In the genomic region with DNA sequence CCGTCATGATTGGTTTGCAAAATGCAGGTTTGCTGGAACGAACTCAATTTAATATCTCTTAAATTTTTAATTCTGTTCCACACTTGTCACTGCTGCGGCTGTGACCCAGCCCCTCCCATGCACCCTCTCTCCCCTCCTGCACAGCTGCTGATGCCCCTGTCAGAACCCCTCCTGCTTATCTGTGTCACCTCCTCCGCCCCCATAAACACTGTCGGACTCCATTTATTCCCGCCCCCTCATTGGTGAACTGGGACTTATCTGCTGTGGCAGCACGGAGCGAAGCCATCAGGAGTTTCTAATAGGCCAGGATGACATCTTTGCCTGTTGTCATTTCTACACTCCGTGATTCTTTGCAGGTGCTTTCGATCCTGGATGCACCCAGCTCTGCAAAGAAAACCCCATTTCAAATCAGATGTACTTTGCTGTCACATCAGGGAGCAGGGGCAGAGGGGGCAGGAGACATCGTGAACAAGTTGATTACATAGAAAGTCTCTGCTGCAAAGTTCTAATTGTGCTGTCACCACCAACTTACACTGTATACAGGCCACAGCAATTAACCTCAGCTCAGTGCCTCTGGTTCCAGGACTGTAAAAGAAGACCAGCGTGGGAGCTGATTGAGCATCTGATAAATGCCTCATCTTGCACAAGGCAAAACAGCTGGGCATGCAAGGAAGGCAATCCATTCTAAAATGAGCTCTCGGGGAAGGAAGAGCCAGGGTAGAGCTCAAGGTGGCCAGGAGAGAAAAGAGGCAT, we compare ENCODE assay signal across 17 mouse cellular contexts.
DNase-seq lines count a peak whose midpoint lies in the region; ATAC-seq lines count a peak whose summit lies in the region.
"Had no signal": no experiment of that assay in that cellular context is flagged by ENCODE, and none has a peak within 500 bp of the region (broad histone marks: within the 10 kb centered on the region; RNA-seq: fewer than 3 reads in every experiment).

No protein-coding gene starts in this region.

- 0 out of 2 replicates have a peak overlapping the region, but pooled peaks have one; percentile 11 for H3K9ac ChIP-seq in hindbrain, embryonic 14.5 days
- H3K9ac ChIP-seq in hindbrain, embryonic 11.5 days (ENCODE audit: low read depth, low read length): no peak overlapping the region
- no peak overlapping the region for H3K9ac ChIP-seq in midbrain, embryonic 15.5 days
- H3K9ac ChIP-seq: embryonic facial prominence, embryonic 15.5 days; limb, embryonic 15.5 days had no signal

- WGBS in hindbrain, embryonic 14.5 days: 51% methylated on average over 13 of the region's 13 CpGs
- 70% methylated on average over 13 of the region's 13 CpGs for WGBS in hindbrain, embryonic 11.5 days
- 59% methylated on average over 13 of the region's 13 CpGs for WGBS in midbrain, embryonic 15.5 days
- 78% methylated on average over 13 of the region's 13 CpGs for WGBS in midbrain, embryonic 10.5 days

- H3K9me3 ChIP-seq in hindbrain, embryonic 14.5 days (ENCODE audit: control insufficient read depth, low read length): no peaks in the 10 kb centered on the region
- no peaks in the 10 kb centered on the region for H3K9me3 ChIP-seq in hindbrain, embryonic 11.5 days (ENCODE audit: control insufficient read depth, low read length)
- H3K9me3 ChIP-seq in midbrain, embryonic 15.5 days: no peaks in the 10 kb centered on the region
- H3K9me3 ChIP-seq in midbrain, embryonic 10.5 days (replicated peaks): no peaks in the 10 kb centered on the region
- H3K9me3 ChIP-seq: embryonic facial prominence, embryonic 15.5 days; limb, embryonic 15.5 days had no signal

- H3K27ac ChIP-seq in hindbrain, embryonic 14.5 days: no peak overlapping the region; the same call in 1 of the 2 replicates
- no peak overlapping the region for H3K27ac ChIP-seq in hindbrain, embryonic 11.5 days (ENCODE audit: low read depth, low read length)
- H3K27ac ChIP-seq in midbrain, embryonic 15.5 days: no peak overlapping the region
- H3K27ac ChIP-seq in midbrain, embryonic 10.5 days (replicated peaks): no peak overlapping the region
- H3K27ac ChIP-seq: embryonic facial prominence, embryonic 15.5 days; limb, embryonic 15.5 days; macrophage had no signal

- H3K4me1 ChIP-seq in hindbrain, embryonic 14.5 days (replicated peaks; ENCODE audit: control insufficient read depth, insufficient read depth, low read length): 0 out of 2 replicates have a peak, but pooled peaks cover 6% of the 10 kb centered on the region
- no peaks in the 10 kb centered on the region; the same call in 1 of the 2 replicates for H3K4me1 ChIP-seq in hindbrain, embryonic 11.5 days (replicated peaks; ENCODE audit: control insufficient read depth, insufficient read depth, low read length)
- peaks cover 7% of the 10 kb centered on the region; the same call in 1 of the 2 replicates for H3K4me1 ChIP-seq in midbrain, embryonic 15.5 days
- H3K4me1 ChIP-seq in midbrain, embryonic 10.5 days: peaks cover 7% of the 10 kb centered on the region
- H3K4me1 ChIP-seq: embryonic facial prominence, embryonic 15.5 days; limb, embryonic 15.5 days had no signal

- peak; percentile 38; the same call in 1 of the 2 replicates for ATAC-seq in frontal cortex, adult (ENCODE audit: low TSS enrichment)
- ATAC-seq in hindbrain, embryonic 14.5 days (ENCODE audit: low FRiP score): no peak
- ATAC-seq in hindbrain, embryonic 11.5 days (ENCODE audit: low FRiP score): no peak
- ATAC-seq in midbrain, embryonic 15.5 days (replicated peaks): peak; percentile 81
- ATAC-seq: inflammation-experienced regulatory T-cells, adult 6 months had no signal

- DNase-seq in frontal cortex, postnatal 10 days (ENCODE audit: low spot score in 2 of 2): no peak
- DNase-seq in hindbrain, embryonic 14.5 days (ENCODE audit: low spot score): no peak
- DNase-seq in hindbrain, embryonic 11.5 days (ENCODE audit: low spot score): no peak
- no peak for DNase-seq in midbrain, embryonic 10.5 days (ENCODE audit: low spot score)
- DNase-seq in retina, postnatal 1 day: peak; percentile 66
- DNase-seq in embryo, embryonic 10.5 days (ENCODE audit: low spot score): no peak
- DNase-seq: cerebellum, adult 2 months; gastrocnemius, postnatal 25 days; lung, adult 2 months; spleen, adult 18-20 months; thymus, postnatal 25 days had no signal

- no peak overlapping the region for H3K4me2 ChIP-seq in hindbrain, embryonic 14.5 days (replicated peaks)
- no peak overlapping the region for H3K4me2 ChIP-seq in hindbrain, embryonic 11.5 days (replicated peaks; ENCODE audit: low read depth, low read length)
- H3K4me2 ChIP-seq in midbrain, embryonic 15.5 days: no peak overlapping the region
- H3K4me2 ChIP-seq: embryonic facial prominence, embryonic 15.5 days; limb, embryonic 15.5 days had no signal

- H3K27me3 ChIP-seq in hindbrain, embryonic 14.5 days (ENCODE audit: control insufficient read depth, insufficient read depth, low read length): no peaks in the 10 kb centered on the region
- no peaks in the 10 kb centered on the region for H3K27me3 ChIP-seq in hindbrain, embryonic 11.5 days (ENCODE audit: control insufficient read depth, insufficient read depth, low read length)
- no peaks in the 10 kb centered on the region for H3K27me3 ChIP-seq in midbrain, embryonic 15.5 days (replicated peaks)
- no peaks in the 10 kb centered on the region for H3K27me3 ChIP-seq in midbrain, embryonic 10.5 days (ENCODE audit: low read depth, poor library complexity, severe bottlenecking)
- H3K27me3 ChIP-seq: limb, embryonic 15.5 days had no signal

- H3K4me3 ChIP-seq in hindbrain, embryonic 14.5 days (replicated peaks; ENCODE audit: low read length): no peak overlapping the region
- H3K4me3 ChIP-seq in hindbrain, embryonic 11.5 days (ENCODE audit: low read depth, low read length): no peak overlapping the region
- no peak overlapping the region for H3K4me3 ChIP-seq in midbrain, embryonic 15.5 days
- H3K4me3 ChIP-seq in midbrain, embryonic 10.5 days: no peak overlapping the region
- H3K4me3 ChIP-seq: embryonic facial prominence, embryonic 15.5 days; limb, embryonic 15.5 days had no signal

- H3K36me3 ChIP-seq in hindbrain, embryonic 14.5 days (replicated peaks; ENCODE audit: control insufficient read depth, insufficient read depth): no peaks in the 10 kb centered on the region
- no peaks in the 10 kb centered on the region for H3K36me3 ChIP-seq in hindbrain, embryonic 11.5 days (ENCODE audit: control insufficient read depth, insufficient read depth, low read length)
- no peaks in the 10 kb centered on the region for H3K36me3 ChIP-seq in midbrain, embryonic 15.5 days (replicated peaks)
- H3K36me3 ChIP-seq in midbrain, embryonic 10.5 days: no peaks in the 10 kb centered on the region
- H3K36me3 ChIP-seq: embryonic facial prominence, embryonic 15.5 days; limb, embryonic 15.5 days had no signal

Comparison
In these comparisons a context has a peak if more than half of its experiments do, and no peak if none do; other contexts are left out.
1. ATAC-seq: peak in frontal cortex, adult (single experiment) and midbrain, embryonic 15.5 days (single experiment); none in hindbrain, embryonic 14.5 days (single experiment) and hindbrain, embryonic 11.5 days (single experiment).